Mouse (Mus musculus): Measurements from ENCODE around the gene Myocos.

- TF ChIP-seq CTCF (IDR thresholded peaks at IDR 0.05; ENCODE audit: borderline replicate concordance, extremely low read depth, insufficient read depth, insufficient read length) = no peak
- TF ChIP-seq POLR2A (IDR thresholded peaks at IDR 0.05; ENCODE audit: borderline replicate concordance, extremely low read depth, insufficient read depth, insufficient read length, poor library complexity, severe bottlenecking) = no peak
Measured at GRCm38 (mm10) chr1:162697866-162698265, 39.8 kb upstream of the Myocos start.
